Mouse (Mus musculus) forebrain, postnatal 0 days (tissue): ENCODE measurements around the gene Galm. TPM values are rescaled to one million over a fixed set of nuclear protein-coding genes. Genes with fewer than 3 reads are reported as not detected.
A peak's percentile ranks its signal among the peaks of the same experiment; 100 is the strongest.

Experiments
- ATAC-seq: fragments of 200-750 bp; cut with Nextera tagmentation; 2 replicates; pipeline ENCODE4 v1.8.0; 2017; ENCODE audit warnings: mild to moderate bottlenecking, moderate library complexity
- DNase-seq: peaks from one replicate; pipeline ENCODE4 v3.0.0-alpha.2; 2015
- H3K27ac ChIP-seq: fragments of 300-500 bp; sonication (generic); 2 replicates; pipeline ENCODE4 v1.5.1; 2014; ENCODE audit warnings: low read depth, mild to moderate bottlenecking, antibody characterized with exemption, low read length, moderate library complexity, mixed read lengths
- H3K27me3 ChIP-seq: fragments of 300-500 bp; sonication (generic); 2 replicates; pipeline ENCODE4 v1.6.1; 2014; ENCODE audit warnings: mild to moderate bottlenecking, low read length, mixed read lengths; ENCODE audit not compliant: insufficient read depth
- H3K36me3 ChIP-seq: fragments of 300-500 bp; sonication (generic); 2 replicates; pipeline ENCODE4 v1.6.1; 2014; ENCODE audit warnings: mild to moderate bottlenecking, moderate library complexity; ENCODE audit not compliant: insufficient read depth
- H3K4me1 ChIP-seq: fragments of 300-500 bp; sonication (generic); 2 replicates; pipeline ENCODE4 v1.6.1; 2014; ENCODE audit warnings: antibody characterized with exemption; ENCODE audit not compliant: insufficient read depth
- H3K4me2 ChIP-seq: fragments of 300-500 bp; sonication (generic); 2 replicates; pipeline ENCODE4 v1.6.1; 2014; ENCODE audit warnings: low read depth, mild to moderate bottlenecking, moderate library complexity
- H3K4me3 ChIP-seq: fragments of 300-500 bp; sonication (generic); 2 replicates; pipeline ENCODE4 v1.5.1; 2014; ENCODE audit warnings: low read depth, low read length, mixed read lengths
- H3K9ac ChIP-seq: fragments of 300-500 bp; sonication (generic); 2 replicates; pipeline ENCODE4 v1.6.1; 2014; ENCODE audit warnings: mild to moderate bottlenecking
- H3K9me3 ChIP-seq: fragments of 300-500 bp; sonication (generic); 2 replicates; pipeline ENCODE4 v1.6.1; 2016; ENCODE audit warnings: low read length
- CTCF ChIP-seq: sonication (generic); IDR thresholded peaks from 2 replicates; pipeline ENCODE4 v1.5.1; 2016; ENCODE audit warnings: antibody characterized with exemption, control low read depth, low read depth
- WGBS: fragments of 180-500 bp; shearing (Covaris S2); extraction: QIAGEN DNeasy Blood & Tissue Kit; methylation state at CpG from one replicate; pipeline ENCODE4 v1.1.7; 2014; 5-methylcytosine and 5-hydroxymethylcytosine counted together
- polyA plus RNA-seq: library from polyadenylated mRNA; unstranded; fragments of >200 nt; fragmentation: Nextera tagmentation; extraction: Ambion mirVana; gene quantifications from 2 replicates; pipeline ENCODE4 v1.2.1, GENCODE M21; 2015
- total RNA-seq: library from RNA; depleted of rRNA; stranded (reverse); fragments of >200 nt; gene quantifications from 2 replicates; pipeline ENCODE4 v1.2.3, GENCODE M21; 2014

Gene Galm
- total and polyA plus RNA-seq, 2 experiments from 2014 or later: 1.7 to 2.0 TPM

GRCm38 (mm10) chr17:80139753-80140444 is 12.6 kb downstream of the Galm start:
- Histone ChIP-seq H3K4me3 (no peak overlapping the region), H3K9me3 (no peaks in the 10 kb centered on the region), H3K27me3 (no peaks in the 10 kb centered on the region), H3K27ac (no peak overlapping the region), H3K4me2 (no peak overlapping the region), H3K9ac (no peak overlapping the region), H3K4me1 (no peaks in the 10 kb centered on the region), H3K36me3 (no peaks in the 10 kb centered on the region)
- ATAC-seq: no peak
- no peak for DNase-seq
- TF ChIP-seq CTCF: no peak
- WGBS: 81% methylated on average over 9 of the region's 9 CpGs

DNA sequence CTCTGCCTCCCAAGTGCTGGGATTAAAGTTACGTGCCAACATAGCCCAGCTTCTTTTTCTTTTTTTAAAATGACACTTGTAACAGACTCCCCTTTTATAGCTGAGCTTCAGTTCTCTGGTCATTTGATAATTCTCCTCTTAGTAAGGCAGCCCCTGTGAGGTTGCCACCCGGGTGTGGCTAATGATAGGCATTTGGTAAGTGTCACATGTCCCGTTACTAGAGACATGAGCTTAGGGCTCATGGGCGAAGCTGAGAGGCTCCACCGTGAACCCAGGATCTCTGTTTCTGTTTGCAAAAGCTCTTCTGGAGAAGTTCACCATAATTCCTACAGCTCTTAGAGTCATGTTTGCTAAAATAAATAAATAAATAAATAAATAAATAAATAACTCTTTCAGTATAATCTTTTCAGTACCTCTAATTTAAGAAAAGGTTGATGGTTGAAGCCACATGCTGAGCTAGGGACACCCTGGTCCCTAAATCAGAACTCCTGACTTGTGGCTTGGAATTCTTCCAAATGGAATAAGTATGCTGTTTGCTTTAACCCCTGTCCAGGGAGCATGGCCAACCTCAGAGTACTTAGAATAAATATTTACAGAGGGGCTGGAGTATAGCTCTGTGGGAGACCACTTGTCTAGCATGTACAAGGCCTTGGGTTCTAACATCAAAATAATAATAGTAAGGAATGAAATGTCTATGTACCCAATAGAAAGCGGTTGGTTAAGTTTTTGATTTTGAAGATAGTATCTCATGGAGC is 16.4 kb downstream of the Galm start:
- no peak overlapping the region for H3K9ac ChIP-seq
- H3K36me3 ChIP-seq: no peaks in the 10 kb centered on the region
- no peak for ATAC-seq
- no peaks in the 10 kb centered on the region for H3K9me3 ChIP-seq
- no peaks in the 10 kb centered on the region for H3K27me3 ChIP-seq
- H3K4me1 ChIP-seq: no peaks in the 10 kb centered on the region; the same call in 1 of the 2 replicates
- no peak for DNase-seq
- no peak overlapping the region for H3K4me3 ChIP-seq
- WGBS: 88% methylated on average over 6 of the region's 6 CpGs
- TF ChIP-seq CTCF: no peak
- no peak overlapping the region for H3K4me2 ChIP-seq
- H3K27ac ChIP-seq: no peak overlapping the region

GRCm38 (mm10) chr17:80145210-80145609 is 17.9 kb downstream of the Galm start:
- TF ChIP-seq CTCF: no peak
- H3K4me3 ChIP-seq: no peak overlapping the region
- WGBS: 49% methylated on average over 7 of the region's 7 CpGs
- no peaks in the 10 kb centered on the region for H3K9me3 ChIP-seq
- H3K27ac ChIP-seq: no peak overlapping the region
- no peaks in the 10 kb centered on the region; the same call in 1 of the 2 replicates for H3K4me1 ChIP-seq
- no peak overlapping the region for H3K4me2 ChIP-seq
- ATAC-seq (no peak), DNase-seq (no peak)
- no peaks in the 10 kb centered on the region for H3K36me3 ChIP-seq
- no peak overlapping the region for H3K9ac ChIP-seq
- no peaks in the 10 kb centered on the region for H3K27me3 ChIP-seq

GRCm38 (mm10) chr17:80145771-80146170 is 18.5 kb downstream of the Galm start:
- ATAC-seq (no peak), DNase-seq (no peak)
- Histone ChIP-seq H3K4me1 (no peaks in the 10 kb centered on the region; the same call in 1 of the 2 replicates), H3K4me3 (no peak overlapping the region), H3K9me3 (no peaks in the 10 kb centered on the region), H3K9ac (no peak overlapping the region), H3K4me2 (no peak overlapping the region), H3K36me3 (no peaks in the 10 kb centered on the region), H3K27ac (no peak overlapping the region), H3K27me3 (no peaks in the 10 kb centered on the region)
- 85% methylated on average over 3 of the region's 3 CpGs for WGBS
- no peak for TF ChIP-seq CTCF

- peak; percentile 23; the same call in 1 of the 2 replicates for TF ChIP-seq CTCF
- Histone ChIP-seq H3K27ac (no peak overlapping the region), H3K4me3 (no peak overlapping the region), H3K9me3 (no peaks in the 10 kb centered on the region), H3K4me1 (no peaks in the 10 kb centered on the region; the same call in 1 of the 2 replicates), H3K4me2 (peak overlapping the region; percentile 33), H3K27me3 (no peaks in the 10 kb centered on the region), H3K9ac (no peak overlapping the region), H3K36me3 (no peaks in the 10 kb centered on the region)
- WGBS: 40% methylated on average over 23 of the region's 23 CpGs
- peak; percentile 88 for ATAC-seq
- DNase-seq: peak; percentile 58
Observed at GRCm38 (mm10) chr17:80148053-80148994, 21.1 kb downstream of the Galm start.

- H3K36me3 ChIP-seq: no peaks in the 10 kb centered on the region
- no peak for ATAC-seq
- H3K9ac ChIP-seq: no peak overlapping the region
- 87% methylated on average over 6 of the region's 6 CpGs for WGBS
- DNase-seq: no peak
- no peaks in the 10 kb centered on the region for H3K9me3 ChIP-seq
- no peak overlapping the region for H3K27ac ChIP-seq
- H3K4me3 ChIP-seq: no peak overlapping the region
- no peak for TF ChIP-seq CTCF
- H3K27me3 ChIP-seq: no peaks in the 10 kb centered on the region
- no peaks in the 10 kb centered on the region; the same call in 1 of the 2 replicates for H3K4me1 ChIP-seq
- no peak overlapping the region for H3K4me2 ChIP-seq
Observed at GRCm38 (mm10) chr17:80148995-80149388, 21.7 kb downstream of the Galm start.
